Mouse (Mus musculus): ENCODE data around the gene Calm3. TPM values are rescaled to one million over a fixed set of nuclear protein-coding genes. Genes with fewer than 3 reads are reported as not detected.

Gene Calm3
- total and polyA plus RNA-seq, 2 experiments from 2014 or later, result 441 to 2,018 TPM

DNA sequence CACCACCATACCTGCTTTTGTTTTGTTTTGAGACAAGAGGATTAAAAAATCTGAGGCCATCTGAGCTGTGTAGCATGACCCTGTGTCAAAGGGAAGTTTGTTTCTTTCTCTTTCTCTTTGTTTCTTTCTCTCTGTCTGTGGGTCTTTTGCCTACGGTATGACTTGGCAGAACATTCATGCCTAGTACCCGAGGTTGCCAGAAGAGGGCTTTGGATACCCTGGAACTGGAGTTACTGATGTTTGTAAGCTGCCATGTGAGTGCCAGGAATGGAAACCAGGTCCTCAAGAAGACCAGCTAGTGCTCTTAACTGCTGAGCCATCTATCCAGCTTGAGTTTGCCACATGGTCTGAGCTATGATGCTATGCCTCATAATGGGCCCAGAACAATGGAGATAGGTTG, 4.4 kb upstream of the Calm3 start:
- H3K36me3 ChIP-seq (ENCODE audit: insufficient read depth, low read length), result no peaks in the 10 kb centered on the region
- peaks cover 6% of the 10 kb centered on the region; the same call in 1 of the 2 replicates for H3K4me1 ChIP-seq (ENCODE audit: insufficient read depth, low read length)
- H3K9me3 ChIP-seq (ENCODE audit: low read length), result no peaks in the 10 kb centered on the region
- H3K4me3 ChIP-seq (ENCODE audit: low read length), result no peak overlapping the region
- H3K4me2 ChIP-seq (ENCODE audit: low read depth, low read length), result no peak overlapping the region
- no peak for ATAC-seq
- no peak for DNase-seq (ENCODE audit: low spot score)
- 0 out of 2 replicates have a peak, but pooled peaks have one; percentile 7 for TF ChIP-seq CTCF (IDR thresholded peaks at IDR 0.05; ENCODE audit: low read depth)
- H3K27ac ChIP-seq, result no peak overlapping the region
- H3K9ac ChIP-seq (replicated peaks; ENCODE audit: low read length), result no peak overlapping the region
- 29% methylated on average over 2 of the region's 2 CpGs for WGBS
- H3K27me3 ChIP-seq (ENCODE audit: insufficient read depth, low read length), result no peaks in the 10 kb centered on the region

DNA sequence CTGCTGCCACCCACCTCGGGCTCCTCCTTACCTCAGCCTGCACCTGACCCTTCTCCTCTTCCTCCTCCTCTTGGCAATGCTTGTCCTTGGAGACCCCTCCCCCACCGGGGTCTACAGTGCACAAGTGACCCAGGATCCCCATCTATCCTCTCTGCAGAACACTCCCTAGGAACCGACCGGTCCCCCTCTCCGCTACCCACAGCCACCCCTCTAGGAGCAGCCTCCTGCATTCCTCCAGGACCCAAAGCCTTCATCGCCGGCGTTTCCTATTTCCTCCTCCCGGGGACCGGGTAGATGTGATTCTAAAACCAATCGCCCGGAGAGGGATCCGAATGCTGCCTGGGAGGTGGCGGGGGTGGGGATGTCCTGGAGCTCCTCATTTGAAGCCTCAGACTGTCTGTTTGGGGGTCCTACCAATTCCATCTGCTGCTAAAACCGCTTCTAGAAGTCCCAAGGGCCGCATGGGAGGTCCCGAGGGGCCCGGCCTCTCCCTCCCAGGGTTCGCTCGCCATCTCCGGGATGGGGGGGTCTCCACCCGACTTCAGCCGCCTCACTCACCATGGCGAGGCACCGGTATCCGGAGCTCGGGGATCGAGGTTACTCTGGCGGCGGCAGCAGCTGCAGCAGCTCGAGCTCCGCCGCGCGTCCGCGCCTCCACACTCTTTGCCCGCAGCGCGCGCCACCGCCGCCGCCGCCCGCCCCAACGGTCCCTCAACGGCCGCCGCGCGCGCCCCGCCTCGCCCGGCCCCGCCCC, 454 bp downstream of the Calm3 start:
- H3K4me2 ChIP-seq (ENCODE audit: low read depth, low read length), result peak overlapping the region; percentile 94
- H3K9ac ChIP-seq (replicated peaks; ENCODE audit: low read length), result peak overlapping the region; percentile 99
- peaks cover 25% of the 10 kb centered on the region for H3K4me1 ChIP-seq (ENCODE audit: insufficient read depth, low read length)
- ATAC-seq (no peak), DNase-seq (ENCODE audit: low spot score) (peak; percentile 30)
- TF ChIP-seq CTCF (IDR thresholded peaks at IDR 0.05; ENCODE audit: low read depth), result no peak
- under 1% methylated on average over 40 of the region's 57 CpGs for WGBS
- no peaks in the 10 kb centered on the region for H3K9me3 ChIP-seq (ENCODE audit: low read length)
- H3K27ac ChIP-seq, result peak overlapping the region; percentile 99
- no peaks in the 10 kb centered on the region for H3K27me3 ChIP-seq (ENCODE audit: insufficient read depth, low read length)
- H3K4me3 ChIP-seq (ENCODE audit: low read length), result peak overlapping the region; percentile 82
- H3K36me3 ChIP-seq (ENCODE audit: insufficient read depth, low read length), result 0 out of 2 replicates have a peak, but pooled peaks cover 3% of the 10 kb centered on the region

DNA sequence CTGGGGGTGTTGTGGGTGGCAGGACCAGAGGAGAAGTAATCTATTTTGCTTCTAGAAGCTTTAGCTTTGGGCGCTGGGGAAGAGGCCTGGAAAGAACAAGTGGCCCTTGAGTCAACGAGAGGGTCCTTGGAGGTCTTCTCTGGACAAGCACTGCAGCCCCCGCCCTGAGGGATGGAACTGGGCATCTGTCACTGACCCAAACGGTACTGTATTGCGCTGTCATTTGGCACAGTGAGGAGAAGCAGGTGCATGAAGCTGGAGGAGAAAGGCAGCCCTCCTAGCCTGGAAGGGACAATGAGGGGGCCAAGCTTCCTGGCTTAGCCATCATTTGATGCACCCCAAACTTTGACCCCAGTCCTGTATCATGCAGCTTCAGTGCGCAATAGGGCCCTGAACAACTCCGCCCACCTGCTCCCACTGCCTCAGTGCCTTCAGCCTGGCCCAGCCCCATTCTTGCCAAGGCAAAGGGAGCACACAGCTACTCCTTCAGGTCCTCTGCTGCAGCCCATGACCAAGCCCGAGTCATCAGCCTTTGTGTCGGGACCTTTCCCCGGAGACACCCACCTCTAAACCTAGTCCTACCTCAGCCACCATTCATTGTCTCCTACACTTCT, 1.4 kb downstream of the Calm3 start:
- peak overlapping the region; percentile 99 for H3K27ac ChIP-seq
- no peak for ATAC-seq
- peaks cover 10% of the 10 kb centered on the region for H3K36me3 ChIP-seq (ENCODE audit: insufficient read depth, low read length)
- H3K9ac ChIP-seq (replicated peaks; ENCODE audit: low read length), result peak overlapping the region; percentile 99
- no peak for TF ChIP-seq CTCF (IDR thresholded peaks at IDR 0.05; ENCODE audit: low read depth)
- peak; percentile 47 for DNase-seq (ENCODE audit: low spot score)
- WGBS, result 20% methylated on average over 10 of the region's 10 CpGs
- H3K9me3 ChIP-seq (ENCODE audit: low read length), result no peaks in the 10 kb centered on the region
- H3K27me3 ChIP-seq (ENCODE audit: insufficient read depth, low read length), result no peaks in the 10 kb centered on the region
- peak overlapping the region; percentile 82 for H3K4me3 ChIP-seq (ENCODE audit: low read length)
- H3K4me2 ChIP-seq (ENCODE audit: low read depth, low read length), result peak overlapping the region; percentile 94
- H3K4me1 ChIP-seq (ENCODE audit: insufficient read depth, low read length), result peaks cover 26% of the 10 kb centered on the region

DNA sequence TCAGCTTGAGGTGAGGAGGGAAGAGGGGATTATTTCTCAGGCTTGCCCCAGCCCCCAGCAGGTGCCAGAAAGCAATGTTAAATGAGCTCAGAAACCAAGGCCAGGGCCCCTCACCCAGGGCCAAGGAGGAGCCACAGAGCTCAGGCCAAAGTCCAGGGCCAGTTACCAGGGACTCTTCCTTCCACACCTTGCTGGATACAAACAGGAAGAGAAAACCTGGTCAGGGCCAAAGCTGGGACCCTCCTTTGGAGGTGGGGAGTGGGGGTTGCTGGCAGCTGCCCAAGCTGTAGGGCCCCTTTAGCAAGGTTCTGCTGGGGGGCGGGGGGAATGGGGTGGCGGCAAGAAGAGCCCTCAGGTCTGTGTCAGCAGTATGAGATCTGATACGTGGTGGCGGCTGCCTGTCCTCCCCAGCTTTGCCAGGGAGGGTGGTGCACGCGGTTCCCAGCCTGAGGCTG, 2.0 kb downstream of the Calm3 start:
- peaks cover 26% of the 10 kb centered on the region for H3K4me1 ChIP-seq (ENCODE audit: insufficient read depth, low read length)
- no peak for TF ChIP-seq CTCF (IDR thresholded peaks at IDR 0.05; ENCODE audit: low read depth)
- H3K9me3 ChIP-seq (ENCODE audit: low read length), result no peaks in the 10 kb centered on the region
- peak overlapping the region; percentile 99 for H3K9ac ChIP-seq (replicated peaks; ENCODE audit: low read length)
- peak overlapping the region; percentile 82 for H3K4me3 ChIP-seq (ENCODE audit: low read length)
- 13% methylated on average over 6 of the region's 6 CpGs for WGBS
- peaks cover 15% of the 10 kb centered on the region for H3K36me3 ChIP-seq (ENCODE audit: insufficient read depth, low read length)
- H3K4me2 ChIP-seq (ENCODE audit: low read depth, low read length), result peak overlapping the region; percentile 94
- DNase-seq (ENCODE audit: low spot score) (no peak), ATAC-seq (no peak)
- no peaks in the 10 kb centered on the region for H3K27me3 ChIP-seq (ENCODE audit: insufficient read depth, low read length)
- peak overlapping the region; percentile 99 for H3K27ac ChIP-seq

DNA sequence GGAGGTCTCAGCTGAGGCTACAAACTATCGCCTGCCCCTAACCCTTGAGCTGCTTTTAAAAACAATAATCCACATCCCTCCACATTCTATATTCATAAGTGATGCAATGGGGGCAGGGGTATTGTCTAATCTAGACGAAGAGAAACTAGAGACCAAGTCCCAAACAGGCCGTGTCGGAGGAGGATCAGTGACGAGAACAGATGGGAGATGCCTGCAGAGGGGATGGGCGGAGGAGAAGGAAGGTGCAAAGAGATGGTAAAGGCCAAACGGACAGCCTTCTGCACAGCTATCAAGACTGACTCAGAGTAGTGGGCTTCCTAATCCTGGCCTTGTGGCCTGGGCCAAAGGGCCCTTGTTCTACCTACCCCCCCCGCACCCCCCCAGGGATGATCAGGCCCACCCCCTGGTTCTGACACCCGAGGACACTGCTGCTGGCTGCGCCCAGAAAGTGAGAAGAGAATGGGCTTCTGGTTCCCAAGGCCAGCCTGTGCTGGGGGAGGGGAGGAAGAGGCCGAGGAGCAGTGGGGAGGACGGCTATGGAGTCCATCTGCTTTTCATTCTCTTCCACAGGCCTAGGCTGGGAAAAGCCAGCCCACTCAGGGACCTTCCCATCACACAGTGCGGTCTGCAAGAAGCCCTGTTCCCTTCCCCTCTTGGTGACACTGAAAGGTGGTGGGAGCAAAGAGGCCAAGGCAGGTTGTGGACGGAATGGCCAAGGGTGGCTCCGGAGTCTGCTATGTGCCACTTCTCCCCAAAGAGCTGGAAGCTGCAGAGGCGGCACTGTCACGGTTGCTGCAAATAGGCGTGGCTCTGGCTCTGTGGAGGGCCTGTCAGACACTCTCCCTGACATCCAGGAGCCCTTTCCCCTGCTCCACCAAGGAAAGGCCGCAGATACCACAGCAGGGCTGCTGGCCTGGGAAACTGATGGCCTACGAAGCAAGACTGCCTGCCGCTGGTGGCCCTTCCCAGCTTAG, 2.8 kb downstream of the Calm3 start:
- peaks cover 26% of the 10 kb centered on the region for H3K4me1 ChIP-seq (ENCODE audit: insufficient read depth, low read length)
- peak overlapping the region; percentile 82 for H3K4me3 ChIP-seq (ENCODE audit: low read length)
- H3K9me3 ChIP-seq (ENCODE audit: low read length), result no peaks in the 10 kb centered on the region
- H3K36me3 ChIP-seq (ENCODE audit: insufficient read depth, low read length), result peaks cover 23% of the 10 kb centered on the region
- TF ChIP-seq CTCF (IDR thresholded peaks at IDR 0.05; ENCODE audit: low read depth), result no peak
- H3K27me3 ChIP-seq (ENCODE audit: insufficient read depth, low read length), result no peaks in the 10 kb centered on the region
- DNase-seq (ENCODE audit: low spot score) (peak; percentile 52), ATAC-seq (no peak)
- peak overlapping the region; percentile 99 for H3K9ac ChIP-seq (replicated peaks; ENCODE audit: low read length)
- H3K27ac ChIP-seq, result peak overlapping the region; percentile 99
- H3K4me2 ChIP-seq (ENCODE audit: low read depth, low read length), result peak overlapping the region; percentile 94
- WGBS, result 20% methylated on average over 21 of the region's 21 CpGs

DNA sequence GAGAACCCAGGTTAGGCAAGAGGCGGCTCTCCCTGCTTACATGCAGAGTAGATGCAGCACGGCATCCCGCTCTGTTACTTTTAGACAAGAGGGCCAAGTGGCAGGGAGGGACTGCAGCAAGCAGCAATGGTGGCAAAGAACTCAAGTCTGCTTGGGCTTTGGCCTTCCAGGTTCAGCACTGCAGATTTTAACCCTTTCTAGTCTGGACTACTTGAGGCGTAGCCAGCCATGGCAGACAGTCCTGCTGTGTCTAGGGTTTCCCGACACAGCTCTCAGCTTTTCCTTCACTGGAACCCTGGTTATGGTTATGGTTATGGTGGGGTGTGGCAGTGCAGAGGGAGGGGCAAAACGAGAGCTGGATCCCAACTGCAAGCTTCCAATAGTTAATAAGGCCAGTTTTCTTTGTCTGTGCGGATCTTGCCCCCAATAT, 3.7 kb downstream of the Calm3 start:
- Histone ChIP-seq H3K9me3 (ENCODE audit: low read length) (no peaks in the 10 kb centered on the region), H3K27me3 (ENCODE audit: insufficient read depth, low read length) (no peaks in the 10 kb centered on the region), H3K4me1 (ENCODE audit: insufficient read depth, low read length) (peaks cover 26% of the 10 kb centered on the region), H3K36me3 (ENCODE audit: insufficient read depth, low read length) (peaks cover 32% of the 10 kb centered on the region), H3K4me3 (ENCODE audit: low read length) (0 out of 2 replicates have a peak overlapping the region, but pooled peaks have one; percentile 11), H3K4me2 (ENCODE audit: low read depth, low read length) (peak overlapping the region; percentile 40), H3K9ac (replicated peaks; ENCODE audit: low read length) (peak overlapping the region; percentile 28; the same call in 1 of the 2 replicates), H3K27ac (peak overlapping the region; percentile 54)
- WGBS, result 64% methylated on average over 7 of the region's 7 CpGs
- DNase-seq (ENCODE audit: low spot score), result no peak
- ATAC-seq, result no peak
- TF ChIP-seq CTCF (IDR thresholded peaks at IDR 0.05; ENCODE audit: low read depth), result no peak
